Mouse (Mus musculus): ENCODE measurements around the gene Gm10408. TPM values are rescaled to one million over a fixed set of nuclear protein-coding genes. Genes with fewer than 3 reads are reported as not detected.
"Not testable (repeated sequence)": the region's sequence is repeated elsewhere in the genome, so short reads cannot be mapped to it uniquely, and the experiment has no call there.

Gene Gm10408
- polyA plus RNA-seq (2012; rRNA removed), result not detected in 2 replicates

- not testable (repeated sequence) for DNase-seq (ENCODE audit: low read depth)
Observed at GRCm38 (mm10) chr14:3449079-3449478, at the start of gene Gm10408. Gene Gm10408 (plus strand): TSS chr14:3449379.

- DNase-seq (ENCODE audit: low read depth), result not testable (repeated sequence)
Observed at GRCm38 (mm10) chr14:3412314-3412713, 36.9 kb upstream of the Gm10408 start, which contains the start of gene Gm10409. Gene Gm10409 (plus strand): TSS chr14:3412614.

- DNase-seq (ENCODE audit: low read depth), result not testable (repeated sequence)
Observed at GRCm38 (mm10) chr14:3427803-3428202, 21.4 kb upstream of the Gm10408 start, which contains the start of gene Gm3005. Gene Gm3005 (plus strand): TSS chr14:3428103.

Other genes with a start within 250 kb of the Gm10408 start
- 0.32 and 0.65 TPM in 2 replicates for gene D830030K20Rik, start 240.9 kb upstream of the Gm10408 start, polyA plus RNA-seq (2012; rRNA removed)
- gene Gm2956, start 116.8 kb upstream of the Gm10408 start, polyA plus RNA-seq (2012; rRNA removed), result not detected in 2 replicates
- gene Gm10413, start 54.3 kb upstream of the Gm10408 start, polyA plus RNA-seq (2012; rRNA removed), result not detected in 2 replicates
- gene Gm10409, start 36.8 kb upstream of the Gm10408 start, polyA plus RNA-seq (2012; rRNA removed), result 0.20 and 0.23 TPM in 2 replicates
- 0.23 TPM in 1 of 2 replicates, not detected in the other for gene Gm3005, start 21.3 kb upstream of the Gm10408 start, polyA plus RNA-seq (2012; rRNA removed)
- gene Gm3012, start 185.1 kb downstream of the Gm10408 start, polyA plus RNA-seq (2012; rRNA removed), result not detected in 2 replicates
- 0.20 and 0.23 TPM in 2 replicates for gene Gm3020, start 202.7 kb downstream of the Gm10408 start, polyA plus RNA-seq (2012; rRNA removed)
- not detected in 2 replicates for gene Gm3043, start 239.4 kb downstream of the Gm10408 start, polyA plus RNA-seq (2012; rRNA removed)

Measured in gonadal fat pad, adult 2 months (tissue).